Mouse (Mus musculus) erythroblast, embryonic 14.5 days (primary cell): ENCODE data around the gene Tnfaip8l1.

ENCODE experiments used
- GATA1 ChIP-seq: IDR thresholded peaks from 2 replicates; pipeline ENCODE4 v1.6.1; 2012; ENCODE audit warnings: low read length, inconsistent platforms, mixed read lengths
- TAL1 ChIP-seq: IDR thresholded peaks from 3 replicates; pipeline ENCODE4 v1.6.1; 2012; ENCODE audit warnings: low read length, inconsistent platforms, mixed read lengths

- TF ChIP-seq TAL1 (no peak), GATA1 (no peak)
Measured at GRCm38 (mm10) chr17:56159729-56160128, 2.5 kb upstream of the Tnfaip8l1 start.
